In the genomic region with DNA sequence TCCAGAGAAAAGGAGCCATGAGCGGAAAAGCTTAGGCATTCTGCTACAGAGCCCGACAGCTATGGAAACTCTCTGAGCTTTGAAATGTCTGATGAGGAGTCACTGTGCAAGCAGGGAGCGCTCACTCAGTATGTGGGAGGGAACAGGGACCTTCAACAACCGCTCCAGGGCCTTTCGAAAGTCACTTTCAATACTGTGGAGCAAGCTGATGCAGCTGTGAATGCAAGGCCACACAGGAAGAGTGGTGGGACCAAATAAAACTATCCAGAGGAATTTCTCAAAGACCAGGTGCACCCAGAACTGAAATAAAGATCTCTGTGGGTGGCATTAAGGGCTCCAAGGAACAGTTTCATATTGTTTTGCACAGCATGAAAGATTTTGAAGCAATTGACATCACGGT, we compare ENCODE assay signal across 18 mouse cellular contexts. TPM values are rescaled to one million over a fixed set of nuclear protein-coding genes. Genes with fewer than 3 reads are reported as not detected.
DNase-seq lines count a peak whose midpoint lies in the region.
"Had no signal": no experiment of that assay in that cellular context is flagged by ENCODE, and none has a peak within 500 bp of the region (broad histone marks: within the 10 kb centered on the region; RNA-seq: fewer than 3 reads in every experiment).

No protein-coding gene starts in this region.

- peak; percentile 33 for DNase-seq in adrenal gland, adult 8-10 months
- DNase-seq in adrenal gland, adult 2 months = no peak
- DNase-seq in adrenal gland, postnatal 14 days = peak; percentile 58
- no peak for DNase-seq in adrenal gland, adult 18-20 months (ENCODE audit: low spot score in 2 of 2)
- DNase-seq in ZHBTc4 (ENCODE audit: low read depth, low spot score) = peak; percentile 14
- DNase-seq: B cell, adult 2 months; cerebellum, adult 11 months; cerebellum, adult 18-20 months; cerebellum, adult 8-10 months; cerebellum, adult 9-11 months; cerebellum, postnatal 14 days; cerebellum, postnatal 36 days; embryo, embryonic 11 days had no signal

RNA-seq across cellular contexts. Expression of a gene that starts 1.9 kb away (rescaled TPM):
- total RNA-seq in adrenal gland, adult 8-10 months (2022) = 10 to 100 TPM in 1 of 4 experiments, 1 to 10 TPM in 3; 3.8 to 11.2 (median 4.3) TPM
- 1 to 10 TPM; 1.7 to 9.1 TPM for total RNA-seq in adrenal gland, adult 2 months (2021)
- 0.11 TPM in 1 of 2 replicates, not detected in the other for polyA plus RNA-seq in adrenal gland, adult 2 months (2012; rRNA removed)
- total RNA-seq in adrenal gland, postnatal 14 days (2021) = 2.7 and 3.3 TPM in 2 replicates
- total RNA-seq in adrenal gland, adult 18-20 months (2021) = 1 to 10 TPM; 5.3 to 8.7 TPM
- total RNA-seq: CH12.LX had no signal
- polyA plus RNA-seq: embryonic facial prominence, embryonic 15.5 days; erythroblast, embryonic 14.5 days; forebrain, embryonic 16.5 days; G1E had no signal

RNA-seq across cellular contexts. Expression of a gene that starts 51.3 kb away (rescaled TPM):
- total RNA-seq in adrenal gland, adult 8-10 months (2022) = 1,000 to 10,000 TPM; 1,258 to 1,560 (median 1,464) TPM
- 1,000 to 10,000 TPM; 1,258 to 1,398 TPM for total RNA-seq in adrenal gland, adult 2 months (2021)
- polyA plus RNA-seq in adrenal gland, adult 2 months (2012; rRNA removed) = 116 and 185 TPM in 2 replicates
- 623 and 656 TPM in 2 replicates for total RNA-seq in adrenal gland, postnatal 14 days (2021)
- total RNA-seq in adrenal gland, adult 18-20 months (2021) = 1,000 to 10,000 TPM; 1,467 to 1,486 TPM

RNA-seq across cellular contexts. Expression of a gene that starts 57.0 kb away (rescaled TPM):
- 100 to 1,000 TPM; 446 to 689 (median 549) TPM for total RNA-seq in adrenal gland, adult 8-10 months (2022)
- total RNA-seq in adrenal gland, adult 2 months (2021) = 100 to 1,000 TPM; 652 to 665 TPM
- 0.39 and 3.0 TPM in 2 replicates for polyA plus RNA-seq in adrenal gland, adult 2 months (2012; rRNA removed)
- 602 and 698 TPM in 2 replicates for total RNA-seq in adrenal gland, postnatal 14 days (2021)
- total RNA-seq in adrenal gland, adult 18-20 months (2021) = 100 to 1,000 TPM; 556 to 590 TPM

Comparison
In these comparisons a context has a peak if more than half of its experiments do, and no peak if none do; other contexts are left out.
1. DNase-seq: peak in adrenal gland, adult 8-10 months (single experiment), adrenal gland, postnatal 14 days (single experiment) and ZHBTc4 (single experiment); none in adrenal gland, adult 2 months (single experiment) and adrenal gland, adult 18-20 months (0 of 2).